Mouse (Mus musculus): ENCODE results near the gene Wars2. TPM values are rescaled to one million over a fixed set of nuclear protein-coding genes. Genes with fewer than 3 reads are reported as not detected.

Wars2 gene
- total and polyA plus RNA-seq, 2 experiments from 2014 or later: 4.0 to 8.4 TPM

GRCm38 (mm10) chr3:99257586-99258577 is 117.0 kb downstream of the Wars2 start:
- Histone ChIP-seq H3K9me3 (ENCODE audit: low read length) (no peaks in the 10 kb centered on the region), H3K9ac (no peak overlapping the region), H3K36me3 (ENCODE audit: insufficient read depth) (no peaks in the 10 kb centered on the region), H3K4me1 (ENCODE audit: insufficient read depth) (no peaks in the 10 kb centered on the region), H3K4me2 (ENCODE audit: low read depth) (no peak overlapping the region), H3K27ac (ENCODE audit: low read depth, low read length) (no peak overlapping the region), H3K27me3 (ENCODE audit: insufficient read depth, low read length) (peaks cover 95% of the 10 kb centered on the region), H3K4me3 (ENCODE audit: low read depth, low read length) (no peak overlapping the region)
- no peak for TF ChIP-seq CTCF (IDR thresholded peaks at IDR 0.05; ENCODE audit: low read depth)
- ATAC-seq: no peak
- WGBS: 4% methylated on average over 29 of the region's 29 CpGs
- no peak for DNase-seq

GRCm38 (mm10) chr3:99259741-99260270 is 118.9 kb downstream of the Wars2 start:
- DNase-seq (no peak), ATAC-seq (no peak)

GRCm38 (mm10) chr3:99260395-99260794 is 119.5 kb downstream of the Wars2 start:
- Histone ChIP-seq H3K9ac (no peak overlapping the region), H3K9me3 (ENCODE audit: low read length) (no peaks in the 10 kb centered on the region), H3K27me3 (ENCODE audit: insufficient read depth, low read length) (peaks cover 95% of the 10 kb centered on the region), H3K4me1 (ENCODE audit: insufficient read depth) (no peaks in the 10 kb centered on the region), H3K27ac (ENCODE audit: low read depth, low read length) (no peak overlapping the region), H3K36me3 (ENCODE audit: insufficient read depth) (no peaks in the 10 kb centered on the region), H3K4me2 (ENCODE audit: low read depth) (no peak overlapping the region), H3K4me3 (ENCODE audit: low read depth, low read length) (no peak overlapping the region)
- DNase-seq (no peak), ATAC-seq (no peak)
- no peak for TF ChIP-seq CTCF (IDR thresholded peaks at IDR 0.05; ENCODE audit: low read depth)
- 30% methylated on average over 2 of the region's 2 CpGs for WGBS

More at GRCm38 (mm10) chr3:99259741-99260270, 118.9 kb downstream of the Wars2 start:
- Histone ChIP-seq H3K27me3 (ENCODE audit: insufficient read depth, low read length) (peaks cover 95% of the 10 kb centered on the region), H3K4me1 (ENCODE audit: insufficient read depth) (no peaks in the 10 kb centered on the region), H3K36me3 (ENCODE audit: insufficient read depth) (no peaks in the 10 kb centered on the region), H3K4me3 (ENCODE audit: low read depth, low read length) (no peak overlapping the region), H3K4me2 (ENCODE audit: low read depth) (no peak overlapping the region), H3K9ac (no peak overlapping the region), H3K9me3 (ENCODE audit: low read length) (no peaks in the 10 kb centered on the region), H3K27ac (ENCODE audit: low read depth, low read length) (no peak overlapping the region)
- 8% methylated on average over 6 of the region's 6 CpGs for WGBS
- TF ChIP-seq CTCF (IDR thresholded peaks at IDR 0.05; ENCODE audit: low read depth): no peak

- no peak for TF ChIP-seq CTCF (IDR thresholded peaks at IDR 0.05; ENCODE audit: low read depth)
- DNase-seq: no peak
Measured at GRCm38 (mm10) chr3:99261371-99261791, 120.5 kb downstream of the Wars2 start.

GRCm38 (mm10) chr3:99261986-99262385 is 121.1 kb downstream of the Wars2 start:
- TF ChIP-seq CTCF (IDR thresholded peaks at IDR 0.05; ENCODE audit: low read depth): no peak
- H3K9me3 ChIP-seq (ENCODE audit: low read length): no peaks in the 10 kb centered on the region
- WGBS: 5% methylated on average over 2 of the region's 2 CpGs

More at GRCm38 (mm10) chr3:99261371-99261791, 120.5 kb downstream of the Wars2 start:
- H3K4me2 ChIP-seq (ENCODE audit: low read depth): no peak overlapping the region
- H3K27ac ChIP-seq (ENCODE audit: low read depth, low read length): no peak overlapping the region
- WGBS: 4% methylated on average over 18 of the region's 18 CpGs
- no peaks in the 10 kb centered on the region for H3K4me1 ChIP-seq (ENCODE audit: insufficient read depth)
- no peaks in the 10 kb centered on the region for H3K36me3 ChIP-seq (ENCODE audit: insufficient read depth)
- H3K9me3 ChIP-seq (ENCODE audit: low read length): no peaks in the 10 kb centered on the region
- H3K4me3 ChIP-seq (ENCODE audit: low read depth, low read length): no peak overlapping the region
- ATAC-seq: no peak
- peaks cover 92% of the 10 kb centered on the region for H3K27me3 ChIP-seq (ENCODE audit: insufficient read depth, low read length)
- no peak overlapping the region for H3K9ac ChIP-seq

GRCm38 (mm10) chr3:99263471-99263903 is 122.6 kb downstream of the Wars2 start:
- Histone ChIP-seq H3K27me3 (ENCODE audit: insufficient read depth, low read length) (peaks cover 83% of the 10 kb centered on the region), H3K36me3 (ENCODE audit: insufficient read depth) (no peaks in the 10 kb centered on the region), H3K27ac (ENCODE audit: low read depth, low read length) (no peak overlapping the region), H3K9ac (no peak overlapping the region), H3K4me3 (ENCODE audit: low read depth, low read length) (no peak overlapping the region), H3K9me3 (ENCODE audit: low read length) (no peaks in the 10 kb centered on the region), H3K4me1 (ENCODE audit: insufficient read depth) (no peaks in the 10 kb centered on the region), H3K4me2 (ENCODE audit: low read depth) (no peak overlapping the region)
- WGBS: 12% methylated on average over 9 of the region's 9 CpGs
- TF ChIP-seq CTCF (IDR thresholded peaks at IDR 0.05; ENCODE audit: low read depth): no peak
- DNase-seq (no peak), ATAC-seq (no peak)

More at GRCm38 (mm10) chr3:99261986-99262385, 121.1 kb downstream of the Wars2 start:
- ATAC-seq (no peak), DNase-seq (no peak)
- H3K9ac ChIP-seq: no peak overlapping the region
- no peaks in the 10 kb centered on the region for H3K4me1 ChIP-seq (ENCODE audit: insufficient read depth)
- no peaks in the 10 kb centered on the region for H3K36me3 ChIP-seq (ENCODE audit: insufficient read depth)
- H3K4me3 ChIP-seq (ENCODE audit: low read depth, low read length): no peak overlapping the region
- H3K4me2 ChIP-seq (ENCODE audit: low read depth): no peak overlapping the region
- no peak overlapping the region for H3K27ac ChIP-seq (ENCODE audit: low read depth, low read length)
- H3K27me3 ChIP-seq (ENCODE audit: insufficient read depth, low read length): peaks cover 90% of the 10 kb centered on the region

GRCm38 (mm10) chr3:99264695-99265094 is 123.8 kb downstream of the Wars2 start:
- WGBS: 20% methylated on average over 7 of the region's 7 CpGs

More at GRCm38 (mm10) chr3:99264695-99265094, 123.8 kb downstream of the Wars2 start:
- no peak overlapping the region for H3K4me2 ChIP-seq (ENCODE audit: low read depth)
- no peak for TF ChIP-seq CTCF (IDR thresholded peaks at IDR 0.05; ENCODE audit: low read depth)
- no peak overlapping the region for H3K27ac ChIP-seq (ENCODE audit: low read depth, low read length)
- ATAC-seq: no peak
- no peak for DNase-seq
- no peak overlapping the region for H3K9ac ChIP-seq
- peaks cover 71% of the 10 kb centered on the region for H3K27me3 ChIP-seq (ENCODE audit: insufficient read depth, low read length)
- H3K9me3 ChIP-seq (ENCODE audit: low read length): no peaks in the 10 kb centered on the region
- no peaks in the 10 kb centered on the region for H3K36me3 ChIP-seq (ENCODE audit: insufficient read depth)
- no peaks in the 10 kb centered on the region for H3K4me1 ChIP-seq (ENCODE audit: insufficient read depth)
- no peak overlapping the region for H3K4me3 ChIP-seq (ENCODE audit: low read depth, low read length)
